Mouse (Mus musculus) lung, adult 18-20 months (tissue): ENCODE results near the gene Muc3.

ENCODE experiments used
- DNase-seq, 2 experiments: peaks; one replicate each; pipeline ENCODE4 v3.0.0; 2022; ENCODE audit warnings: mixed read lengths in 2 of 2

Muc3 gene

GRCm38 (mm10) chr5:137091560-137091959, 57.6 kb downstream of the Muc3 start:
- DNase-seq: no peak

- no peak for DNase-seq
Observed at GRCm38 (mm10) chr5:137090870-137091269, 58.3 kb downstream of the Muc3 start.

- peak; percentile 83 to 91 for DNase-seq
Observed at GRCm38 (mm10) chr5:137087410-137087809, 61.7 kb downstream of the Muc3 start.

- DNase-seq: no peak
Observed at GRCm38 (mm10) chr5:137085731-137086130, 63.4 kb downstream of the Muc3 start.

GRCm38 (mm10) chr5:137085021-137085420, 64.1 kb downstream of the Muc3 start:
- DNase-seq: no peak
